Mouse (Mus musculus): ENCODE measurements around the gene Igfbp7. TPM values are rescaled to one million over a fixed set of nuclear protein-coding genes. Genes with fewer than 3 reads are reported as not detected.

Igfbp7 gene
- polyA plus RNA-seq (2015; fragmentation: Nextera tagmentation; extraction: Ambion mirVana), result 55.4 and 59.7 TPM in 2 replicates

GRCm38 (mm10) chr5:77407341-77408298 is at the start of gene Igfbp7:
Gene Igfbp7 (minus strand): TSS chr5:77408041.
- Histone ChIP-seq H3K36me3 (no peaks in the 10 kb centered on the region), H3K4me1 (peaks cover 12% of the 10 kb centered on the region), H3K27ac (replicated peaks) (no peak within 1 kb of the TSS), H3K4me3 (peak within 1 kb of the TSS; percentile 63), H3K27me3 (peaks cover 16% of the 10 kb centered on the region), H3K9me3 (no peaks in the 10 kb centered on the region), H3K4me2 (replicated peaks) (peak within 1 kb of the TSS; percentile 99), H3K9ac (replicated peaks) (peak within 1 kb of the TSS; percentile 53)
- 5% methylated on average over 94 of the region's 101 CpGs for WGBS
- ATAC-seq (replicated peaks), result peak; percentile 92

- H3K4me3 ChIP-seq, result no peak overlapping the region
- no peaks in the 10 kb centered on the region for H3K27me3 ChIP-seq
- H3K27ac ChIP-seq (replicated peaks), result no peak overlapping the region
- H3K4me1 ChIP-seq, result no peaks in the 10 kb centered on the region
- 87% methylated on average over 6 of the region's 6 CpGs for WGBS
- no peak overlapping the region for H3K4me2 ChIP-seq (replicated peaks)
- no peak overlapping the region for H3K9ac ChIP-seq (replicated peaks)
- no peak for ATAC-seq (replicated peaks)
- no peaks in the 10 kb centered on the region for H3K9me3 ChIP-seq
- no peaks in the 10 kb centered on the region for H3K36me3 ChIP-seq
Measured at GRCm38 (mm10) chr5:77452103-77452502, 44.3 kb upstream of the Igfbp7 start.

- H3K4me3 ChIP-seq, result no peak overlapping the region
- H3K27ac ChIP-seq (replicated peaks), result no peak overlapping the region
- H3K9me3 ChIP-seq, result no peaks in the 10 kb centered on the region
- H3K27me3 ChIP-seq, result no peaks in the 10 kb centered on the region
- no peak overlapping the region for H3K9ac ChIP-seq (replicated peaks)
- peak; percentile 55; the same call in 1 of the 2 replicates for ATAC-seq (replicated peaks)
- WGBS, result 72% methylated on average over 7 of the region's 7 CpGs
- no peaks in the 10 kb centered on the region for H3K36me3 ChIP-seq
- no peak overlapping the region for H3K4me2 ChIP-seq (replicated peaks)
- H3K4me1 ChIP-seq, result no peaks in the 10 kb centered on the region
Measured at GRCm38 (mm10) chr5:77449531-77449930, 41.7 kb upstream of the Igfbp7 start.

- Histone ChIP-seq H3K9ac (replicated peaks) (no peak overlapping the region), H3K36me3 (no peaks in the 10 kb centered on the region), H3K9me3 (no peaks in the 10 kb centered on the region), H3K4me2 (replicated peaks) (no peak overlapping the region), H3K27ac (replicated peaks) (no peak overlapping the region), H3K4me3 (no peak overlapping the region), H3K27me3 (no peaks in the 10 kb centered on the region), H3K4me1 (no peaks in the 10 kb centered on the region)
- 93% methylated on average over 4 of the region's 4 CpGs for WGBS
- ATAC-seq (replicated peaks), result no peak
Measured at GRCm38 (mm10) chr5:77445431-77445830, 37.6 kb upstream of the Igfbp7 start.

- no peak for ATAC-seq (replicated peaks)
- Histone ChIP-seq H3K9me3 (no peaks in the 10 kb centered on the region), H3K27ac (replicated peaks) (no peak overlapping the region), H3K4me2 (replicated peaks) (no peak overlapping the region), H3K36me3 (no peaks in the 10 kb centered on the region), H3K4me3 (no peak overlapping the region), H3K4me1 (no peaks in the 10 kb centered on the region), H3K9ac (replicated peaks) (no peak overlapping the region), H3K27me3 (no peaks in the 10 kb centered on the region)
- WGBS, result 54% methylated on average over 8 of the region's 8 CpGs
Measured at GRCm38 (mm10) chr5:77443889-77444573, 36.2 kb upstream of the Igfbp7 start.

- H3K9me3 ChIP-seq, result no peaks in the 10 kb centered on the region
- no peak overlapping the region for H3K4me2 ChIP-seq (replicated peaks)
- H3K4me1 ChIP-seq, result no peaks in the 10 kb centered on the region
- no peak overlapping the region for H3K9ac ChIP-seq (replicated peaks)
- no peak for ATAC-seq (replicated peaks)
- 61% methylated on average over 15 of the region's 15 CpGs for WGBS
- H3K4me3 ChIP-seq, result no peak overlapping the region
- no peak overlapping the region for H3K27ac ChIP-seq (replicated peaks)
- H3K27me3 ChIP-seq, result no peaks in the 10 kb centered on the region
- H3K36me3 ChIP-seq, result no peaks in the 10 kb centered on the region
Measured at GRCm38 (mm10) chr5:77442856-77443623, 35.2 kb upstream of the Igfbp7 start.

- ATAC-seq (replicated peaks), result no peak
- no peaks in the 10 kb centered on the region for H3K4me1 ChIP-seq
- H3K4me3 ChIP-seq, result no peak overlapping the region
- H3K36me3 ChIP-seq, result no peaks in the 10 kb centered on the region
- WGBS, result 80% methylated on average over 4 of the region's 4 CpGs
- no peaks in the 10 kb centered on the region for H3K27me3 ChIP-seq
- H3K9ac ChIP-seq (replicated peaks), result no peak overlapping the region
- no peak overlapping the region for H3K27ac ChIP-seq (replicated peaks)
- H3K9me3 ChIP-seq, result no peaks in the 10 kb centered on the region
- H3K4me2 ChIP-seq (replicated peaks), result no peak overlapping the region
Measured at GRCm38 (mm10) chr5:77436308-77436707, 28.5 kb upstream of the Igfbp7 start.

GRCm38 (mm10) chr5:77434060-77434459 is 26.2 kb upstream of the Igfbp7 start:
- Histone ChIP-seq H3K4me3 (no peak overlapping the region), H3K4me1 (no peaks in the 10 kb centered on the region), H3K27ac (replicated peaks) (no peak overlapping the region), H3K4me2 (replicated peaks) (no peak overlapping the region), H3K27me3 (no peaks in the 10 kb centered on the region), H3K9me3 (no peaks in the 10 kb centered on the region), H3K36me3 (no peaks in the 10 kb centered on the region), H3K9ac (replicated peaks) (no peak overlapping the region)
- no peak for ATAC-seq (replicated peaks)
- WGBS, result 88% methylated on average over 11 of the region's 11 CpGs

- no peak overlapping the region for H3K4me2 ChIP-seq (replicated peaks)
- H3K36me3 ChIP-seq, result no peaks in the 10 kb centered on the region
- no peak overlapping the region for H3K9ac ChIP-seq (replicated peaks)
- H3K4me3 ChIP-seq, result no peak overlapping the region
- H3K27ac ChIP-seq (replicated peaks), result no peak overlapping the region
- no peaks in the 10 kb centered on the region for H3K27me3 ChIP-seq
- whole genome bisulfite sequencing, result 76% methylated on average over 9 of the region's 9 CpGs
- ATAC-seq (replicated peaks), result no peak
- H3K4me1 ChIP-seq, result no peaks in the 10 kb centered on the region
- H3K9me3 ChIP-seq, result no peaks in the 10 kb centered on the region
Measured at GRCm38 (mm10) chr5:77433561-77433960, 25.7 kb upstream of the Igfbp7 start.

- no peaks in the 10 kb centered on the region for H3K36me3 ChIP-seq
- no peaks in the 10 kb centered on the region for H3K9me3 ChIP-seq
- H3K27ac ChIP-seq (replicated peaks), result no peak overlapping the region
- ATAC-seq (replicated peaks), result no peak
- no peaks in the 10 kb centered on the region for H3K27me3 ChIP-seq
- no peak overlapping the region for H3K4me3 ChIP-seq
- 62% methylated on average over 3 of the region's 3 CpGs for WGBS
- no peaks in the 10 kb centered on the region for H3K4me1 ChIP-seq
- no peak overlapping the region for H3K9ac ChIP-seq (replicated peaks)
- no peak overlapping the region for H3K4me2 ChIP-seq (replicated peaks)
Measured at GRCm38 (mm10) chr5:77433119-77433518, 25.3 kb upstream of the Igfbp7 start.

GRCm38 (mm10) chr5:77432446-77432845 is 24.6 kb upstream of the Igfbp7 start:
- Histone ChIP-seq H3K9ac (replicated peaks) (no peak overlapping the region), H3K36me3 (no peaks in the 10 kb centered on the region), H3K4me1 (no peaks in the 10 kb centered on the region), H3K9me3 (no peaks in the 10 kb centered on the region), H3K4me3 (no peak overlapping the region), H3K27me3 (no peaks in the 10 kb centered on the region), H3K27ac (replicated peaks) (no peak overlapping the region), H3K4me2 (replicated peaks) (no peak overlapping the region)
- WGBS, result 72% methylated on average over 2 of the region's 2 CpGs
- no peak for ATAC-seq (replicated peaks)

GRCm38 (mm10) chr5:77431068-77431467 is 23.2 kb upstream of the Igfbp7 start:
- Histone ChIP-seq H3K9me3 (no peaks in the 10 kb centered on the region), H3K9ac (replicated peaks) (no peak overlapping the region), H3K27me3 (no peaks in the 10 kb centered on the region), H3K4me1 (no peaks in the 10 kb centered on the region), H3K4me2 (replicated peaks) (no peak overlapping the region), H3K4me3 (no peak overlapping the region), H3K27ac (replicated peaks) (no peak overlapping the region), H3K36me3 (no peaks in the 10 kb centered on the region)
- WGBS, result 88% methylated on average over 9 of the region's 9 CpGs
- ATAC-seq (replicated peaks), result no peak

All from forebrain, embryonic 15.5 days (tissue).